In the genomic region with DNA sequence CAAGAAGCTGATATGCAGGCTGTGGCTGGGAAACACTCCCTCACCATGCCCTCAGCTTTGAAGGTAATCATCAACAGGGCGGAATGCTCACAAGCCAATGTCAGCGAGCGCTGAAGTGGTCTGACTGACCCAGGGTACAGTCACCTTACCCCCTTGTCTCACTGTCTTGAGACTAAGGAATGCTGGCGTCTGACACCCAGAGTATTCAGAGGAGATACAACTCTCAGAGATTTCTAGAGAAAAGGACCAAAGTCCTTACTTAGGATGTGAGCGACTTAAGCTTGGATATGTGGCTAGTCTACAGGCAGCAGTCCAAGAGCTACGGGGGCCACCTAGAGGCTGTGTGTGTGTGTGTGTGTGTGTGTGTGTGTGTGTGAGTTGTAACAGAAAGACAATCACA, we compare ENCODE assay signal across 12 mouse cellular contexts.
DNase-seq lines count a peak whose midpoint lies in the region; ATAC-seq and TF ChIP-seq lines count a peak whose summit lies in the region.
"Had no signal": no experiment of that assay in that cellular context is flagged by ENCODE, and none has a peak within 500 bp of the region (broad histone marks: within the 10 kb centered on the region; RNA-seq: fewer than 3 reads in every experiment).

No protein-coding gene starts in this region.

- H3K9ac ChIP-seq in intestine, embryonic 15.5 days, result no peak overlapping the region
- no peak overlapping the region for H3K9ac ChIP-seq in lung, embryonic 16.5 days (ENCODE audit: low read length)
- H3K9ac ChIP-seq: forebrain, embryonic 15.5 days had no signal

- 65% methylated on average over 6 of the region's 6 CpGs for WGBS in intestine, embryonic 15.5 days
- 57% methylated on average over 6 of the region's 6 CpGs for WGBS in lung, embryonic 16.5 days

- no peak overlapping the region for H3K4me2 ChIP-seq in intestine, embryonic 15.5 days (replicated peaks)
- no peak overlapping the region for H3K4me2 ChIP-seq in lung, embryonic 16.5 days (ENCODE audit: low read depth, low read length)
- H3K4me2 ChIP-seq: forebrain, embryonic 15.5 days had no signal

- no peaks in the 10 kb centered on the region for H3K9me3 ChIP-seq in intestine, embryonic 15.5 days
- no peaks in the 10 kb centered on the region for H3K9me3 ChIP-seq in lung, embryonic 16.5 days (ENCODE audit: control insufficient read depth, low read length)
- H3K9me3 ChIP-seq: forebrain, embryonic 15.5 days had no signal

- no peaks in the 10 kb centered on the region for H3K36me3 ChIP-seq in intestine, embryonic 15.5 days
- no peaks in the 10 kb centered on the region for H3K36me3 ChIP-seq in lung, embryonic 16.5 days (ENCODE audit: control insufficient read depth, insufficient read depth, low read length)

- no peak for TF ChIP-seq CTCF in layer of hippocampus, adult 2 months (conservative IDR thresholded peaks at IDR 0.05)

- H3K27me3 ChIP-seq in intestine, embryonic 15.5 days (replicated peaks), result no peaks in the 10 kb centered on the region
- H3K27me3 ChIP-seq in lung, embryonic 16.5 days (ENCODE audit: control insufficient read depth, insufficient read depth, low read depth, low read length), result no peaks in the 10 kb centered on the region
- H3K27me3 ChIP-seq: forebrain, embryonic 15.5 days had no signal

- ATAC-seq in intestine, embryonic 15.5 days, result peak; percentile 80
- no peak for ATAC-seq in lung, embryonic 16.5 days (ENCODE audit: low read depth)
- ATAC-seq: forebrain, embryonic 15.5 days had no signal

- no peak for DNase-seq in layer of hippocampus, adult 2 months (ENCODE audit: low spot score in 2 of 2)
- no peak for DNase-seq in layer of hippocampus, postnatal 10 days (ENCODE audit: low spot score in 2 of 2)
- DNase-seq in kidney, adult 9 months, result peak; percentile 90
- DNase-seq in T-cell, adult 2 months (ENCODE audit: low spot score), result no peak
- no peak for DNase-seq in right cerebral cortex, postnatal 4 days
- no peak for DNase-seq in layer of hippocampus, adult 9-11 months
- DNase-seq: cerebellum, adult 2 months; gastrocnemius, postnatal 36 days; layer of hippocampus, postnatal 36 days had no signal

- no peak overlapping the region for H3K4me3 ChIP-seq in layer of hippocampus, adult 2 months
- no peak overlapping the region for H3K4me3 ChIP-seq in intestine, embryonic 15.5 days (replicated peaks)
- no peak overlapping the region for H3K4me3 ChIP-seq in lung, embryonic 16.5 days (ENCODE audit: low read length)
- H3K4me3 ChIP-seq: forebrain, embryonic 15.5 days had no signal

- peak overlapping the region; percentile 80 for H3K27ac ChIP-seq in layer of hippocampus, adult 2 months
- peak overlapping the region; percentile 65; the same call in 1 of the 2 replicates for H3K27ac ChIP-seq in intestine, embryonic 15.5 days
- H3K27ac ChIP-seq in lung, embryonic 16.5 days (ENCODE audit: low read length), result peak overlapping the region; percentile 94
- H3K27ac ChIP-seq: forebrain, embryonic 15.5 days had no signal

- peaks cover 43% of the 10 kb centered on the region for H3K4me1 ChIP-seq in intestine, embryonic 15.5 days (replicated peaks)
- H3K4me1 ChIP-seq in lung, embryonic 16.5 days (replicated peaks; ENCODE audit: control insufficient read depth, insufficient read depth, low read length), result peaks cover 53% of the 10 kb centered on the region
